Mouse (Mus musculus) liver, adult 2 months (tissue): ENCODE measurements around the gene Add2.

Experiments used
- CTCF ChIP-seq: fragments of 200-500 bp; IDR thresholded peaks from 2 replicates; pipeline ENCODE4 v1.5.1; 2011; ENCODE audit warnings: low read depth, low read length, control low read depth
- POLR2A ChIP-seq: fragments of 200-500 bp; IDR thresholded peaks from 2 replicates; pipeline ENCODE4 v1.6.1; 2011; ENCODE audit warnings: low read length, control low read depth; ENCODE audit not compliant: insufficient read depth; ENCODE audit errors: extremely low read depth

DNA sequence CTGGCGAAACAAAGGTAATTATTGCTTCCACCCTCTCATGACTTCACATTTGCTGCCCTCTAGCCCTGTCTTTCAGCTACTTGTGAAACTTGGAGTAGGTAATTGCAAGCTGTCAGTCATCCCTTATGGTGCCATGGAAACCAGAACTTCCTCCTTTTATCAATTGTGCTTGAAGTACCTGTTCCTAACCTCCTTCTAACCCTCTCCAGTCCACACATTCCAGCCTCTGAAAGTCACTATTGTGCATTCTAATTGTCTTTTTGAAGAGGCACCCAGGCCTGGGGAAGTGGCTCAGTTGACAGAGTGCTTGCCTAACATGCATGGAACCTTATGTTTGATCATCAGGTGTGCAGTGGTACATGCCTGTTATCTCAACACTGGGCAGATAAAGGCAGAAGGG, 5.2 kb downstream of the Add2 start:
- no peak for TF ChIP-seq CTCF
- TF ChIP-seq POLR2A: no peak
